Mouse (Mus musculus) MEL (cell line): Measurements from ENCODE around the gene Fam161a. TPM values are rescaled to one million over a fixed set of nuclear protein-coding genes. Genes with fewer than 3 reads are reported as not detected.

ENCODE experiments used
- DNase-seq: peaks from one replicate; pipeline ENCODE4 v3.0.0; 2011; ENCODE audit warnings: low read depth, low spot score
- H3K27ac ChIP-seq: 2 replicates; pipeline ENCODE4 v1.5.1; 2012; ENCODE audit warnings: low read depth, mild to moderate bottlenecking, control low read depth, low read length, moderate library complexity; ENCODE audit not compliant: control insufficient read depth
- H3K27me3 ChIP-seq, 2 experiments: fragments of 150-350 bp in 1 of 2; sonication (generic) in 1 of 2; 2 replicates each; pipeline ENCODE4 v1.6.1; 2012; ENCODE audit warnings: low read length in 2 of 2, mild to moderate bottlenecking in 2 of 2, improper control_type of control experiment in 1 of 2, moderate library complexity in 1 of 2; ENCODE audit not compliant: insufficient read depth in 2 of 2, control insufficient read depth in 1 of 2
- H3K36me3 ChIP-seq, 2 experiments: 2 replicates each; pipeline ENCODE4 v1.6.1; 2012 to 2014; ENCODE audit warnings: low read length in 2 of 2, improper control_type of control experiment in 1 of 2, inconsistent platforms in 1 of 2, mild to moderate bottlenecking in 1 of 2; ENCODE audit not compliant: insufficient read depth in 2 of 2, control insufficient read depth in 1 of 2
- H3K4me1 ChIP-seq, 2 experiments: fragments of 150-350 bp in 1 of 2; sonication (generic) in 1 of 2; 2 replicates each; pipeline ENCODE4 v1.6.1; 2012; ENCODE audit warnings: low read length in 2 of 2, improper control_type of control experiment in 1 of 2, mild to moderate bottlenecking in 1 of 2; ENCODE audit not compliant: insufficient read depth in 2 of 2, control insufficient read depth in 1 of 2
- H3K4me3 ChIP-seq, 2 experiments: fragments of 150-350 bp in 1 of 2; sonication (generic) in 1 of 2; 2 replicates each; pipeline ENCODE4 v1.5.1; 2012; ENCODE audit warnings: low read depth in 2 of 2, low read length in 2 of 2, mild to moderate bottlenecking in 2 of 2, moderate library complexity in 2 of 2, control low read depth in 1 of 2, improper control_type of control experiment in 1 of 2; ENCODE audit not compliant: control insufficient read depth in 1 of 2, insufficient read depth in 1 of 2
- H3K79me2 ChIP-seq: 2 replicates; pipeline ENCODE4 v1.6.1; 2012; ENCODE audit warnings: mild to moderate bottlenecking, low read length, moderate library complexity; ENCODE audit not compliant: control insufficient read depth, poor library complexity, insufficient read depth
- H3K9ac ChIP-seq: 2 replicates; pipeline ENCODE4 v1.6.1; 2012; ENCODE audit warnings: low read depth, mild to moderate bottlenecking, control low read depth, low read length, moderate library complexity; ENCODE audit not compliant: control insufficient read depth, poor library complexity, severe bottlenecking
- H3K9me3 ChIP-seq: fragments of 150-350 bp; sonication (generic); replicated peaks from 2 replicates; pipeline ENCODE4 v1.6.1; 2012; ENCODE audit warnings: mild to moderate bottlenecking, low read length, improper control_type of control experiment, moderate library complexity; ENCODE audit not compliant: insufficient read depth
- BHLHE40 ChIP-seq: IDR thresholded peaks from 2 replicates; pipeline ENCODE4 v1.6.1; 2012; ENCODE audit warnings: low read depth, mild to moderate bottlenecking, inconsistent platforms, low read length, improper control_type of control experiment, borderline replicate concordance
- CHD1 ChIP-seq: IDR thresholded peaks from 2 replicates; pipeline ENCODE4 v1.6.1; 2012; ENCODE audit warnings: low read depth, mild to moderate bottlenecking, inconsistent platforms, low read length, improper control_type of control experiment
- CHD2 ChIP-seq: IDR thresholded peaks from 2 replicates; pipeline ENCODE4 v1.6.1; 2011; ENCODE audit warnings: low read length, improper control_type of control experiment
- CTCF ChIP-seq, 3 experiments: IDR thresholded peaks in 2 of 3; conservative IDR thresholded peaks in 1 of 3; 2 replicates each; pipeline ENCODE4 v1.5.1; 2011 to 2012; ENCODE audit warnings: low read length in 3 of 3, low read depth in 2 of 3, mild to moderate bottlenecking in 2 of 3, improper control_type of control experiment in 1 of 3, inconsistent platforms in 1 of 3, mixed read lengths in 1 of 3, moderate library complexity in 1 of 3; ENCODE audit not compliant: control insufficient read depth in 1 of 3, insufficient read depth in 1 of 3, poor library complexity in 1 of 3, severe bottlenecking in 1 of 3
- E2F4 ChIP-seq: IDR thresholded peaks from 2 replicates; pipeline ENCODE4 v1.6.1; 2011; ENCODE audit warnings: low read depth, low read length, improper control_type of control experiment, borderline replicate concordance
- ELF1 ChIP-seq: IDR thresholded peaks from 2 replicates; pipeline ENCODE4 v1.6.1; 2014; ENCODE audit warnings: low read depth, mild to moderate bottlenecking, inconsistent platforms, low read length, improper control_type of control experiment, moderate library complexity
- EP300 ChIP-seq, 2 experiments: IDR thresholded peaks; 2 replicates each; pipeline ENCODE4 v1.6.1; 2011; ENCODE audit warnings: improper control_type of control experiment in 2 of 2, low read length in 2 of 2, low read depth in 1 of 2, mild to moderate bottlenecking in 1 of 2
- ETS1 ChIP-seq: IDR thresholded peaks from 2 replicates; pipeline ENCODE4 v1.6.1; 2012; ENCODE audit warnings: low read depth, mild to moderate bottlenecking, inconsistent platforms, low read length, improper control_type of control experiment, moderate library complexity
- GABPA ChIP-seq: IDR thresholded peaks from 2 replicates; pipeline ENCODE4 v1.6.1; 2012; ENCODE audit warnings: low read depth, mild to moderate bottlenecking, inconsistent platforms, low read length, improper control_type of control experiment, moderate library complexity
- GATA1 ChIP-seq: IDR thresholded peaks from 2 replicates; pipeline ENCODE4 v1.6.1; 2011; ENCODE audit warnings: low read depth, low read length, improper control_type of control experiment
- JUND ChIP-seq: IDR thresholded peaks from 2 replicates; pipeline ENCODE4 v1.6.1; 2011; ENCODE audit warnings: low read depth, mild to moderate bottlenecking, improper control_type of control experiment, low read length
- MAFK ChIP-seq: IDR thresholded peaks from 2 replicates; pipeline ENCODE4 v1.6.1; 2011; ENCODE audit warnings: low read depth, mild to moderate bottlenecking, low read length, improper control_type of control experiment, borderline replicate concordance
- MEF2A ChIP-seq: IDR thresholded peaks from 2 replicates; pipeline ENCODE4 v1.6.1; 2014; ENCODE audit warnings: low read depth, mild to moderate bottlenecking, inconsistent platforms, low read length, improper control_type of control experiment; ENCODE audit not compliant: poor library complexity, insufficient replicate concordance, severe bottlenecking; ENCODE audit errors: extremely low read depth
- MXI1 ChIP-seq: IDR thresholded peaks from 2 replicates; pipeline ENCODE4 v1.6.1; 2011; ENCODE audit warnings: mild to moderate bottlenecking, low read depth, low read length, improper control_type of control experiment
- MYB ChIP-seq: IDR thresholded peaks from 2 replicates; pipeline ENCODE4 v1.6.1; 2011; ENCODE audit warnings: mild to moderate bottlenecking, low read depth, low read length, improper control_type of control experiment
- MYC ChIP-seq: IDR thresholded peaks from 2 replicates; pipeline ENCODE4 v1.6.1; 2011; ENCODE audit warnings: low read depth, mild to moderate bottlenecking, low read length, improper control_type of control experiment, moderate library complexity
- NRF1 ChIP-seq: IDR thresholded peaks from 2 replicates; pipeline ENCODE4 v1.6.1; 2014; ENCODE audit warnings: low read depth, mild to moderate bottlenecking, inconsistent platforms, low read length, improper control_type of control experiment, moderate library complexity; ENCODE audit not compliant: poor library complexity, insufficient read depth, severe bottlenecking
- POLR2A ChIP-seq, 2 experiments: IDR thresholded peaks; 2 replicates each; pipeline ENCODE4 v1.6.1; 2011 to 2012; ENCODE audit warnings: low read length in 2 of 2, mild to moderate bottlenecking in 2 of 2, control low read depth in 1 of 2, improper control_type of control experiment in 1 of 2, low read depth in 1 of 2, moderate library complexity in 1 of 2; ENCODE audit not compliant: control insufficient read depth in 1 of 2, insufficient read depth in 1 of 2, poor library complexity in 1 of 2
- POLR2AphosphoS2 ChIP-seq: IDR thresholded peaks from 2 replicates; pipeline ENCODE4 v1.6.1; 2011; ENCODE audit warnings: low read length, improper control_type of control experiment
- RAD21 ChIP-seq: IDR thresholded peaks from 2 replicates; pipeline ENCODE4 v1.6.1; 2011; ENCODE audit warnings: mild to moderate bottlenecking, low read depth, low read length, improper control_type of control experiment
- RCOR1 ChIP-seq: IDR thresholded peaks from 2 replicates; pipeline ENCODE4 v1.6.1; 2012; ENCODE audit warnings: low read depth, mild to moderate bottlenecking, inconsistent platforms, low read length, improper control_type of control experiment
- TAL1 ChIP-seq: IDR thresholded peaks from 2 replicates; pipeline ENCODE4 v1.6.1; 2012; ENCODE audit warnings: mild to moderate bottlenecking, inconsistent platforms, low read length, moderate library complexity, mixed read lengths
- TBP ChIP-seq: IDR thresholded peaks from 2 replicates; pipeline ENCODE4 v1.8.0; 2011; ENCODE audit warnings: low read depth, low read length, improper control_type of control experiment
- TCF12 ChIP-seq: IDR thresholded peaks from 2 replicates; pipeline ENCODE4 v1.6.1; 2014; ENCODE audit warnings: low read depth, mild to moderate bottlenecking, inconsistent platforms, low read length, improper control_type of control experiment, moderate library complexity
- UBTF ChIP-seq: IDR thresholded peaks from 2 replicates; pipeline ENCODE4 v1.6.1; 2012; ENCODE audit warnings: low read depth, mild to moderate bottlenecking, inconsistent platforms, low read length, improper control_type of control experiment, moderate library complexity, borderline replicate concordance; ENCODE audit not compliant: insufficient read depth
- USF1 ChIP-seq: IDR thresholded peaks from 2 replicates; pipeline ENCODE4 v1.6.1; 2014; ENCODE audit warnings: low read depth, mild to moderate bottlenecking, inconsistent platforms, low read length, improper control_type of control experiment, moderate library complexity
- ZC3H11A ChIP-seq: IDR thresholded peaks from 2 replicates; pipeline ENCODE4 v1.6.1; 2012; ENCODE audit warnings: low read depth, mild to moderate bottlenecking, inconsistent platforms, low read length, improper control_type of control experiment
- ZKSCAN1 ChIP-seq: IDR thresholded peaks from 2 replicates; pipeline ENCODE4 v1.6.1; 2012; ENCODE audit warnings: low read depth, mild to moderate bottlenecking, inconsistent platforms, low read length, improper control_type of control experiment, moderate library complexity
- ZMIZ1 ChIP-seq: IDR thresholded peaks from 2 replicates; pipeline ENCODE4 v1.6.1; 2012; ENCODE audit warnings: low read depth, mild to moderate bottlenecking, inconsistent platforms, low read length, improper control_type of control experiment, moderate library complexity
- ZNF384 ChIP-seq: IDR thresholded peaks from 2 replicates; pipeline ENCODE4 v1.6.1; 2012; ENCODE audit warnings: low read depth, mild to moderate bottlenecking, inconsistent platforms, low read length, improper control_type of control experiment
- polyA plus RNA-seq, 2 experiments: library from polyadenylated mRNA; stranded (reverse) in 1 of 2; unstranded in 1 of 2; fragments of >175 nt in 1 of 2; fragments of >200 nt in 1 of 2; gene quantifications; 2 replicates each; pipeline versions ENCODE4 v1.2.1 to v1.2.4; 2012; ENCODE audit warnings: low replicate concordance in 2 of 2, low read depth in 1 of 2; ENCODE audit not compliant: insufficient read length in 2 of 2, insufficient read depth in 1 of 2, missing spikeins in 1 of 2
- total RNA-seq: library from RNA; depleted of rRNA; stranded (reverse); fragments of 300-350 nt; gene quantifications from 2 replicates; pipeline ENCODE4 v1.2.3, GENCODE M21; 2012

Fam161a gene
- total and polyA plus RNA-seq, 3 experiments = 0.27 to 1.0 TPM; not detected in 1

- Histone ChIP-seq H3K9ac (peak overlapping the region; percentile 82), H3K9me3 (no peaks in the 10 kb centered on the region)
- no peak for DNase-seq
- TF ChIP-seq CHD1 (0 out of 2 replicates have a peak, but pooled peaks have one; percentile 44), RAD21 (no peak)
- TF ChIP-seq, all 39 proteins: peak for 1
- Histone ChIP-seq H3K27me3 (no peaks in the 10 kb centered on the region), H3K4me3 (peak overlapping the region; percentile 85 to 96), H3K36me3 (peaks cover 24 to 30% of the 10 kb centered on the region in 2 experiments), H3K79me2 (peaks cover 34% of the 10 kb centered on the region), H3K27ac (peak overlapping the region; percentile 75), H3K4me1 (peaks cover 4 to 6% of the 10 kb centered on the region in 2 experiments; a peak in 2 of 4 replicates)
Observed at GRCm38 (mm10) chr11:22989786-22990185, 17.5 kb upstream of the Fam161a start.

- H3K36me3 ChIP-seq = peaks cover 28 to 35% of the 10 kb centered on the region in 2 experiments
- TF ChIP-seq ZMIZ1 (peak; percentile 92), ELF1 (peak; percentile 97), CTCF (IDR thresholded peaks at IDR 0.05 in 2 of 3, conservative IDR thresholded peaks at IDR 0.05 in 1 of 3; ENCODE audit: control insufficient read depth in 1 of 3, insufficient read depth in 1 of 3, low read depth in 2 of 3, low read length in 3 of 3, poor library complexity in 1 of 3, severe bottlenecking in 1 of 3) (no peak), MEF2A (no peak), GABPA (no peak), MYC (peak; percentile 87; the same call in 1 of the 2 replicates), NRF1 (peak; percentile 69), MXI1 (peak; percentile 96), CHD1 (no peak; the same call in 1 of the 2 replicates), ZC3H11A (no peak), POLR2A (IDR thresholded peaks at IDR 0.05; ENCODE audit: control insufficient read depth in 1 of 2, insufficient read depth in 1 of 2, low read depth in 1 of 2, low read length in 2 of 2, poor library complexity in 1 of 2) (peak; percentile 95 to 98), MYB (no peak), CHD2 (no peak), ETS1 (peak; percentile 27; the same call in 1 of the 2 replicates), POLR2AphosphoS2 (peak; percentile 96; the same call in 1 of the 2 replicates), ZKSCAN1 (no peak), UBTF (no peak; the same call in 1 of the 2 replicates), TBP (peak; percentile 89), E2F4 (no peak), RCOR1 (no peak), TAL1 (no peak), TCF12 (peak; percentile 71), ZNF384 (no peak), BHLHE40 (no peak), GATA1 (no peak), EP300 (IDR thresholded peaks at IDR 0.05; ENCODE audit: low read depth in 1 of 2, low read length in 2 of 2) (no peak), MAFK (no peak), RAD21 (no peak), USF1 (no peak), JUND (no peak)
Observed at GRCm38 (mm10) chr11:22990393-22991126, 16.8 kb upstream of the Fam161a start, which contains the start of gene Cct4. Gene Cct4 (plus strand): TSS chr11:22990519.

More at GRCm38 (mm10) chr11:22990393-22991126, 16.8 kb upstream of the Fam161a start, which contains the start of gene Cct4:
- Histone ChIP-seq H3K9ac (peak within 1 kb of the TSS; percentile 96), H3K4me1 (peaks cover 5 to 6% of the 10 kb centered on the region in 2 experiments; a peak in 2 of 4 replicates), H3K79me2 (peaks cover 37% of the 10 kb centered on the region), H3K27me3 (no peaks in the 10 kb centered on the region), H3K4me3 (peak within 1 kb of the TSS; percentile 85 to 96), H3K9me3 (no peaks in the 10 kb centered on the region), H3K27ac (peak within 1 kb of the TSS; percentile 75)
- DNase-seq = peak; percentile 96
